In the genomic region with DNA sequence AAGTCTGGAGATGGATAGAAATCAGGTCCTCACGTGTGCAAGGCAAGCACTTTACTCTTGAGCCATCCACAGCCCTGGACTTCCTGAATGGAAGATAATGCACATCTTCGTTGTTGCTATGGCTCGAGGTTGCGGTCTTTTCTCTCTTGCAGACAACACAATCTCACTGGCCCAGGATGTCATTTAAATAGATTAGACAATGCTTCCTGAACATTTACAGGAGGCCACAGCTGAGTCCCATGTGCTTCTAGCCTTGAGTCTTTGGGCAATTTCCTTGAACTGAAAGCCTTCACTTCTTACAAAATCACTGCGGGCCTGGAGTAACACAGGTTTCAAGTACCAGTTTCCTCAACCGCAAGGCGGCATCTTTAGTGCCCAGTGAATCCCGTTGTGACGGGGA, we compare ENCODE assay signal across 23 mouse cellular contexts.
"Had no signal": no experiment of that assay in that cellular context is flagged by ENCODE, and none has a peak within 500 bp of the region (broad histone marks: within the 10 kb centered on the region; RNA-seq: fewer than 3 reads in every experiment).

No protein-coding gene starts in this region.

- H3K9me3 ChIP-seq: heart, embryonic 10.5 days; heart, embryonic 12.5 days; hindbrain, embryonic 10.5 days; hindbrain, embryonic 12.5 days; intestine, embryonic 15.5 days; limb, embryonic 13.5 days; limb, embryonic 15.5 days had no signal

- H3K27me3 ChIP-seq: heart, embryonic 12.5 days; hindbrain, embryonic 12.5 days; intestine, embryonic 15.5 days; limb, embryonic 13.5 days; limb, embryonic 15.5 days had no signal

- H3K4me2 ChIP-seq: heart, embryonic 12.5 days; hindbrain, embryonic 12.5 days; hindbrain, embryonic 14.5 days; intestine, embryonic 15.5 days; limb, embryonic 13.5 days; limb, embryonic 15.5 days had no signal

- H3K4me1 ChIP-seq: heart, embryonic 10.5 days; heart, embryonic 12.5 days; hindbrain, embryonic 10.5 days; hindbrain, embryonic 12.5 days; intestine, embryonic 15.5 days; limb, embryonic 13.5 days; limb, embryonic 15.5 days had no signal

- ATAC-seq: hindbrain, embryonic 16.5 days; inflammation-experienced regulatory T-cells, adult 6 months; intestine, embryonic 15.5 days; intestine, postnatal 0 days had no signal

- DNase-seq: gastrocnemius, postnatal 14 days; gastrocnemius, postnatal 36 days; heart, adult 18-20 months; heart, postnatal 10 days; heart, postnatal 4 days; kidney, adult 18-20 months; kidney, adult 8-10 months; kidney, postnatal 10 days; kidney, postnatal 25 days; kidney, postnatal 4 days; left cerebral cortex, postnatal 4 days had no signal

- H3K36me3 ChIP-seq: heart, embryonic 10.5 days; heart, embryonic 12.5 days; hindbrain, embryonic 10.5 days; hindbrain, embryonic 12.5 days; intestine, embryonic 15.5 days; limb, embryonic 13.5 days; limb, embryonic 15.5 days had no signal

- H3K27ac ChIP-seq: heart, embryonic 10.5 days; hindbrain, embryonic 10.5 days; hindbrain, embryonic 12.5 days; hindbrain, embryonic 14.5 days; intestine, embryonic 15.5 days; layer of hippocampus, adult 2 months; limb, embryonic 13.5 days; limb, embryonic 15.5 days had no signal

- H3K4me3 ChIP-seq: heart, embryonic 10.5 days; heart, embryonic 12.5 days; hindbrain, embryonic 10.5 days; hindbrain, embryonic 12.5 days; intestine, embryonic 15.5 days; layer of hippocampus, adult 2 months; limb, embryonic 13.5 days; limb, embryonic 15.5 days had no signal

- H3K9ac ChIP-seq: heart, embryonic 12.5 days; hindbrain, embryonic 12.5 days; hindbrain, embryonic 14.5 days; intestine, embryonic 15.5 days; limb, embryonic 13.5 days; limb, embryonic 15.5 days had no signal
